Mouse (Mus musculus): ENCODE data around the gene Sema4b.

DNA sequence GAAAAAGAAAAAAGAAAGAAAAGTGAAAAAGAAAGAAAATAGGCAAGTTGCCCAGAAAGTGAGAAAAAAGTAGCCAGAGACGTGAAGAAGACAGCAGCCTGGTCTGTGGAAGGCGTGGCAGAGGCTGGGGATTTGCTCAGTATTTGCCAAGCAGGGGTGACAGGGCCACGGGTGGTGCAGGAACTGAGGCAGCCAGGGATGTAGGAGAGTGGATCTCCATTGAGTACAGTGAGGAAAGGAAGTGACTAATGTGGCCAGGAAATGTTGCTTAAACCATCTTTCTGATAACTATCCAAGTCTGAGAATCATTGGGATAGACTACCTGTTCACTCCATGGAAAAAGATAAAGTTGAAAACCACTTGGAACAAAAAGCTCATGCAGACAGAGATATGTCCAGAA, 10.5 kb upstream of the Sema4b start:
- TF ChIP-seq CTCF (IDR thresholded peaks at IDR 0.05; ENCODE audit: control insufficient read depth, insufficient read depth, low read length) (no peak), POLR2A (IDR thresholded peaks at IDR 0.05; ENCODE audit: borderline replicate concordance, control insufficient read depth, low read depth, low read length) (no peak)
